13 mouse cellular contexts compared by ENCODE assay signal in genomic region chr15:62221024-62221819, GRCm38 (mm10).
A peak's percentile ranks its signal among the peaks of the same experiment; 100 is the strongest.
DNase-seq lines count a peak whose midpoint lies in the region; ATAC-seq and TF ChIP-seq lines count a peak whose summit lies in the region.
"Had no signal": no experiment of that assay in that cellular context is flagged by ENCODE, and none has a peak within 500 bp of the region (broad histone marks: within the 10 kb centered on the region; RNA-seq: fewer than 3 reads in every experiment).

No protein-coding gene starts in this region.

- H3K36me3 ChIP-seq in kidney, embryonic 15.5 days, result no peaks in the 10 kb centered on the region
- H3K36me3 ChIP-seq in liver, embryonic 11.5 days (ENCODE audit: control insufficient read depth, insufficient read depth, low read length), result peaks cover 6% of the 10 kb centered on the region; the same call in 1 of the 2 replicates
- no peaks in the 10 kb centered on the region for H3K36me3 ChIP-seq in stomach, embryonic 15.5 days
- H3K36me3 ChIP-seq in thymus, adult 2 months (ENCODE audit: control insufficient read depth, insufficient read depth, low read length), result no peaks in the 10 kb centered on the region
- H3K36me3 ChIP-seq: midbrain, embryonic 12.5 days had no signal

- TF ChIP-seq CTCF in thymus, adult 2 months (IDR thresholded peaks at IDR 0.05; ENCODE audit: borderline replicate concordance, control insufficient read depth, extremely low read depth, insufficient read depth, low read length, poor library complexity), result no peak

- no peaks in the 10 kb centered on the region for H3K27me3 ChIP-seq in kidney, embryonic 15.5 days
- no peaks in the 10 kb centered on the region for H3K27me3 ChIP-seq in liver, embryonic 11.5 days (replicated peaks; ENCODE audit: control insufficient read depth, insufficient read depth, low read length)
- H3K27me3 ChIP-seq in stomach, embryonic 15.5 days (replicated peaks), result no peaks in the 10 kb centered on the region
- H3K27me3 ChIP-seq in thymus, adult 2 months (ENCODE audit: control insufficient read depth, insufficient read depth, low read length), result no peaks in the 10 kb centered on the region
- H3K27me3 ChIP-seq: midbrain, embryonic 12.5 days; Patski had no signal

- H3K27ac ChIP-seq in kidney, embryonic 15.5 days, result no peak overlapping the region
- H3K27ac ChIP-seq in liver, embryonic 11.5 days (ENCODE audit: low read depth, low read length), result peak overlapping the region; percentile 93
- no peak overlapping the region for H3K27ac ChIP-seq in stomach, embryonic 15.5 days
- H3K27ac ChIP-seq in thymus, adult 2 months (ENCODE audit: control insufficient read depth, insufficient read depth, low read length), result no peak overlapping the region
- H3K27ac ChIP-seq: limb, embryonic 10.5 days; midbrain, embryonic 12.5 days had no signal

- H3K9ac ChIP-seq in kidney, embryonic 15.5 days, result no peak overlapping the region
- H3K9ac ChIP-seq in liver, embryonic 11.5 days (ENCODE audit: low read depth, low read length), result peak overlapping the region; percentile 51
- no peak overlapping the region for H3K9ac ChIP-seq in stomach, embryonic 15.5 days
- H3K9ac ChIP-seq: midbrain, embryonic 12.5 days had no signal

- H3K4me2 ChIP-seq in kidney, embryonic 15.5 days, result no peak overlapping the region
- peak overlapping the region; percentile 55 for H3K4me2 ChIP-seq in liver, embryonic 11.5 days
- H3K4me2 ChIP-seq in stomach, embryonic 15.5 days, result no peak overlapping the region
- H3K4me2 ChIP-seq: midbrain, embryonic 12.5 days had no signal

- 80% methylated on average over 8 of the region's 8 CpGs for WGBS in kidney, embryonic 15.5 days
- WGBS in liver, embryonic 11.5 days, result 34% methylated on average over 8 of the region's 8 CpGs
- WGBS in stomach, embryonic 15.5 days, result 72% methylated on average over 8 of the region's 8 CpGs
- 96% methylated on average over 8 of the region's 8 CpGs for WGBS in thymus, adult 2 months

- no peak for DNase-seq in kidney, postnatal 14 days
- DNase-seq in c-Kit-negative CD71-positive TER-119-positive erythroid progenitor cells, embryonic 14.5 days (ENCODE audit: low read depth, low spot score), result peak; percentile 51
- DNase-seq in liver, embryonic 11.5 days (ENCODE audit: low spot score), result peak; percentile 66
- no peak for DNase-seq in cerebellum, postnatal 4 days (ENCODE audit: low spot score in 2 of 2)
- DNase-seq in thymus, adult 2 months, result no peak
- DNase-seq: cerebellum, adult 18-20 months; embryo, embryonic 11 days; thymus, postnatal 36 days had no signal

- no peaks in the 10 kb centered on the region for H3K9me3 ChIP-seq in kidney, embryonic 15.5 days (replicated peaks)
- H3K9me3 ChIP-seq in liver, embryonic 11.5 days (ENCODE audit: control insufficient read depth, low read length), result no peaks in the 10 kb centered on the region
- no peaks in the 10 kb centered on the region for H3K9me3 ChIP-seq in stomach, embryonic 15.5 days
- H3K9me3 ChIP-seq: limb, embryonic 10.5 days; midbrain, embryonic 12.5 days had no signal

- no peaks in the 10 kb centered on the region for H3K4me1 ChIP-seq in kidney, embryonic 15.5 days
- peaks cover 48% of the 10 kb centered on the region for H3K4me1 ChIP-seq in liver, embryonic 11.5 days (replicated peaks; ENCODE audit: control insufficient read depth, insufficient read depth, low read length)
- no peaks in the 10 kb centered on the region for H3K4me1 ChIP-seq in stomach, embryonic 15.5 days
- no peaks in the 10 kb centered on the region for H3K4me1 ChIP-seq in thymus, adult 2 months (replicated peaks; ENCODE audit: control insufficient read depth, insufficient read depth, low read length)
- H3K4me1 ChIP-seq: limb, embryonic 10.5 days; midbrain, embryonic 12.5 days had no signal

- H3K4me3 ChIP-seq in kidney, embryonic 15.5 days (replicated peaks), result no peak overlapping the region
- H3K4me3 ChIP-seq in liver, embryonic 11.5 days (ENCODE audit: low read depth, low read length), result no peak overlapping the region; the same call in 1 of the 2 replicates
- no peak overlapping the region for H3K4me3 ChIP-seq in stomach, embryonic 15.5 days (replicated peaks)
- H3K4me3 ChIP-seq in thymus, adult 2 months (ENCODE audit: control insufficient read depth, insufficient read depth, low read length), result no peak overlapping the region
- H3K4me3 ChIP-seq: limb, embryonic 10.5 days; midbrain, embryonic 12.5 days had no signal

- no peak for TF ChIP-seq POLR2A in thymus, adult 2 months (IDR thresholded peaks at IDR 0.05; ENCODE audit: control insufficient read depth, extremely low read depth, insufficient read depth, low read length, poor library complexity)

- peak; percentile 66; the same call in 1 of the 2 replicates for ATAC-seq in kidney, embryonic 15.5 days (replicated peaks; ENCODE audit: low FRiP score)
- ATAC-seq in liver, embryonic 11.5 days (replicated peaks; ENCODE audit: low FRiP score), result peak; percentile 95
- ATAC-seq in stomach, embryonic 15.5 days (ENCODE audit: insufficient read depth, low FRiP score, low read depth), result peak; percentile 80
- ATAC-seq: Patski had no signal

Comparison
In these comparisons a context has a peak if more than half of its experiments do, and no peak if none do; other contexts are left out.
1. DNase-seq: peak in c-Kit-negative CD71-positive TER-119-positive erythroid progenitor cells, embryonic 14.5 days (single experiment) and liver, embryonic 11.5 days (single experiment); none in kidney, postnatal 14 days (single experiment), cerebellum, postnatal 4 days (0 of 2) and thymus, adult 2 months (single experiment).
2. Peak in every context shown above with its lines, with median percentiles within 50 percentile points of each other: ATAC-seq.